Mouse (Mus musculus): ENCODE measurements around the gene Snap91. TPM values are rescaled to one million over a fixed set of nuclear protein-coding genes. Genes with fewer than 3 reads are reported as not detected.

Snap91 gene
- 0.33 TPM for polyA plus RNA-seq (2014; fragmentation: Illumina TruSeq; extraction: RNeasy Lipid Tissue Mini Kit (QIAGEN cat#74804); ENCODE audit: insufficient read depth, low read depth, low replicate concordance)

GRCm38 (mm10) chr9:86880113-86880972 is at the start of gene Snap91:
Snap91 (minus strand) TSS chr9:86880654.

GRCm38 (mm10) chr9:86742959-86743911 is 137.2 kb downstream of the Snap91 start, which contains the start of gene Prss35:
Prss35 (plus strand) TSS chr9:86743649.

Other genes starting within 250 kb of the Snap91 start
- gene Me1, start 184.7 kb downstream of the Snap91 start, polyA plus RNA-seq (2014; fragmentation: Illumina TruSeq; extraction: RNeasy Lipid Tissue Mini Kit (QIAGEN cat#74804); ENCODE audit: insufficient read depth, low read depth, low replicate concordance): 46.5 TPM
- gene Prss35, start 137.0 kb downstream of the Snap91 start, polyA plus RNA-seq (2014; fragmentation: Illumina TruSeq; extraction: RNeasy Lipid Tissue Mini Kit (QIAGEN cat#74804); ENCODE audit: insufficient read depth, low read depth, low replicate concordance): 0.40 TPM
- not detected for gene Ripply2, start 134.9 kb upstream of the Snap91 start, polyA plus RNA-seq (2014; fragmentation: Illumina TruSeq; extraction: RNeasy Lipid Tissue Mini Kit (QIAGEN cat#74804); ENCODE audit: insufficient read depth, low read depth, low replicate concordance)
- 40.5 TPM for gene Cyb5r4, start 141.4 kb upstream of the Snap91 start, polyA plus RNA-seq (2014; fragmentation: Illumina TruSeq; extraction: RNeasy Lipid Tissue Mini Kit (QIAGEN cat#74804); ENCODE audit: insufficient read depth, low read depth, low replicate concordance)

Measured in lung, adult 10 weeks (tissue).